Mouse (Mus musculus) forebrain, embryonic 12.5 days (tissue): ENCODE results near the gene Prame. TPM values are rescaled to one million over a fixed set of nuclear protein-coding genes. Genes with fewer than 3 reads are reported as not detected.
"Not testable (repeated sequence)": the region's sequence is repeated elsewhere in the genome, so short reads cannot be mapped to it uniquely, and the experiment has no call there.

Experiments
- ATAC-seq: fragments of 200-750 bp; cut with Nextera tagmentation; 2 replicates; pipeline ENCODE4 v1.8.0; 2017; ENCODE audit warnings: moderate TSS enrichment; ENCODE audit not compliant: low FRiP score
- H3K27ac ChIP-seq: fragments of 300-500 bp; sonication (generic); 2 replicates; pipeline ENCODE4 v1.5.1; 2016; ENCODE audit warnings: mild to moderate bottlenecking
- H3K27me3 ChIP-seq: fragments of 300-500 bp; sonication (generic); 2 replicates; pipeline ENCODE4 v1.6.1; 2016; ENCODE audit warnings: mild to moderate bottlenecking
- H3K36me3 ChIP-seq: fragments of 300-500 bp; sonication (generic); replicated peaks from 2 replicates; pipeline ENCODE4 v1.6.1; 2016; ENCODE audit warnings: mild to moderate bottlenecking
- H3K4me1 ChIP-seq: fragments of 300-500 bp; sonication (generic); 2 replicates; pipeline ENCODE4 v1.6.1; 2016
- H3K4me2 ChIP-seq: fragments of 300-500 bp; sonication (generic); 2 replicates; pipeline ENCODE4 v1.6.1; 2016; ENCODE audit warnings: mild to moderate bottlenecking, moderate library complexity
- H3K4me3 ChIP-seq: fragments of 300-500 bp; sonication (generic); replicated peaks from 2 replicates; pipeline ENCODE4 v1.5.1; 2016; ENCODE audit warnings: mild to moderate bottlenecking
- H3K9ac ChIP-seq: fragments of 300-500 bp; sonication (generic); 2 replicates; pipeline ENCODE4 v1.6.1; 2016; ENCODE audit warnings: mild to moderate bottlenecking
- H3K9me3 ChIP-seq: fragments of 300-500 bp; sonication (generic); 2 replicates; pipeline ENCODE4 v1.6.1; 2016
- WGBS: fragments of 180-500 bp; shearing (Covaris S2); methylation state at CpG from one replicate; pipeline ENCODE4 v1.1.7; 2016; 5-methylcytosine and 5-hydroxymethylcytosine counted together
- polyA plus RNA-seq: library from polyadenylated mRNA; unstranded; fragments of >200 nt; fragmentation: Nextera tagmentation; extraction: Ambion mirVana; gene quantifications from 2 replicates; pipeline ENCODE4 v1.2.1, GENCODE M21; 2016

Gene Prame
- polyA plus RNA-seq = not detected in 2 replicates

- WGBS = 93% methylated on average over 11 of the region's 11 CpGs
These were observed at the start of gene Prame for GRCm38 (mm10) chrX:135627605-135628004. Prame (minus strand) TSS chrX:135627705.

GRCm38 (mm10) chrX:135652173-135652772 lies 24.8 kb upstream of the Prame start:
- ATAC-seq = no peak
- no peak overlapping the region for H3K4me3 ChIP-seq
- no peaks in the 10 kb centered on the region for H3K9me3 ChIP-seq
- no peak overlapping the region for H3K9ac ChIP-seq
- H3K27me3 ChIP-seq = no peaks in the 10 kb centered on the region
- H3K27ac ChIP-seq = no peak overlapping the region
- 54% methylated on average over 9 of the region's 9 CpGs for WGBS
- H3K4me1 ChIP-seq = no peaks in the 10 kb centered on the region
- H3K4me2 ChIP-seq = no peak overlapping the region
- H3K36me3 ChIP-seq = no peaks in the 10 kb centered on the region

More at GRCm38 (mm10) chrX:135627605-135628004, at the start of gene Prame:
- H3K4me2 ChIP-seq = no peak within 1 kb of the TSS
- H3K9me3 ChIP-seq = no peaks in the 10 kb centered on the region
- H3K36me3 ChIP-seq = no peaks in the 10 kb centered on the region
- no peaks in the 10 kb centered on the region for H3K4me1 ChIP-seq
- no peak within 1 kb of the TSS for H3K4me3 ChIP-seq
- no peak for ATAC-seq
- H3K9ac ChIP-seq = no peak within 1 kb of the TSS
- no peaks in the 10 kb centered on the region for H3K27me3 ChIP-seq
- no peak within 1 kb of the TSS for H3K27ac ChIP-seq

- not testable (repeated sequence) for H3K4me2 ChIP-seq, ATAC-seq, H3K36me3 ChIP-seq, H3K4me1 ChIP-seq, H3K27me3 ChIP-seq, H3K9me3 ChIP-seq, H3K9ac ChIP-seq, H3K27ac ChIP-seq, H3K4me3 ChIP-seq
- 71% methylated on average over 3 of the region's 3 CpGs for WGBS
These were observed 26.0 kb downstream of the Prame start for GRCm38 (mm10) chrX:135601298-135602029.

DNA sequence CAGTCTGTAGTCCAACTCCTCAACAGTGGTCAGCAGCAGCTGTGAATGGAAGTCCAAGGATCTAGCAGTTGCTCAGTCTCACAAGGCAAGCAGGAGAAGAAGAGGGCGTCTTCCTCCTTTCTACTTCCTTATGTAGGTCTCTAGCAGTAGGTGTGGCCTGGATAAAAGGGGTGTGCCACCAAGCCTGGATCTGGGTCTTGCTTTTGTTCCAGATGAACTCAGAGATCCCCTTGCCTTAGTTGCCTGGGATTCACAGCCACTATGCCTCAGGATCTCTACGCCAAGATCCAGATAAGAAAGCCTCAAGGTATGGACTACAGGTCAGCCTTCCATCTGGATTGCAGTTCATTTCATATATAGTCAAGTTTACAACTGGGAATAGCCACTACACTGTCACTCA lies 28.8 kb downstream of the Prame start, which contains the start of gene Nxf7:
Nxf7 (minus strand) TSS at position 101 of the 400 bp plus-strand sequence.
- H3K27ac ChIP-seq = no peak within 1 kb of the TSS
- no peak within 1 kb of the TSS for H3K4me3 ChIP-seq
- H3K9ac ChIP-seq = no peak within 1 kb of the TSS
- WGBS = 68% methylated on average over 2 of the region's 2 CpGs
- ATAC-seq = no peak
- H3K4me1 ChIP-seq = no peaks in the 10 kb centered on the region
- H3K9me3 ChIP-seq = 0 out of 2 replicates have a peak, but pooled peaks cover 3% of the 10 kb centered on the region
- H3K4me2 ChIP-seq = no peak within 1 kb of the TSS
- H3K36me3 ChIP-seq = no peaks in the 10 kb centered on the region
- H3K27me3 ChIP-seq = no peaks in the 10 kb centered on the region

GRCm38 (mm10) chrX:135598096-135598495 lies 29.4 kb downstream of the Prame start:
- Histone ChIP-seq H3K36me3 (no peaks in the 10 kb centered on the region), H3K9me3 (0 out of 2 replicates have a peak, but pooled peaks cover 3% of the 10 kb centered on the region), H3K4me2 (no peak overlapping the region), H3K27me3 (no peaks in the 10 kb centered on the region), H3K27ac (no peak overlapping the region), H3K9ac (no peak overlapping the region), H3K4me1 (no peaks in the 10 kb centered on the region), H3K4me3 (no peak overlapping the region)
- 91% methylated on average over 13 of the region's 13 CpGs for WGBS
- ATAC-seq = no peak

- Histone ChIP-seq H3K27ac (no peak overlapping the region), H3K36me3 (no peaks in the 10 kb centered on the region), H3K4me1 (no peaks in the 10 kb centered on the region), H3K4me2 (no peak overlapping the region), H3K4me3 (no peak overlapping the region), H3K9me3 (no peaks in the 10 kb centered on the region), H3K27me3 (peaks cover 6% of the 10 kb centered on the region; the same call in 1 of the 2 replicates), H3K9ac (no peak overlapping the region)
- ATAC-seq = no peak
- 79% methylated on average over 1 of the region's 1 CpGs for WGBS
These were observed 51.1 kb downstream of the Prame start for GRCm38 (mm10) chrX:135576412-135576811.

DNA sequence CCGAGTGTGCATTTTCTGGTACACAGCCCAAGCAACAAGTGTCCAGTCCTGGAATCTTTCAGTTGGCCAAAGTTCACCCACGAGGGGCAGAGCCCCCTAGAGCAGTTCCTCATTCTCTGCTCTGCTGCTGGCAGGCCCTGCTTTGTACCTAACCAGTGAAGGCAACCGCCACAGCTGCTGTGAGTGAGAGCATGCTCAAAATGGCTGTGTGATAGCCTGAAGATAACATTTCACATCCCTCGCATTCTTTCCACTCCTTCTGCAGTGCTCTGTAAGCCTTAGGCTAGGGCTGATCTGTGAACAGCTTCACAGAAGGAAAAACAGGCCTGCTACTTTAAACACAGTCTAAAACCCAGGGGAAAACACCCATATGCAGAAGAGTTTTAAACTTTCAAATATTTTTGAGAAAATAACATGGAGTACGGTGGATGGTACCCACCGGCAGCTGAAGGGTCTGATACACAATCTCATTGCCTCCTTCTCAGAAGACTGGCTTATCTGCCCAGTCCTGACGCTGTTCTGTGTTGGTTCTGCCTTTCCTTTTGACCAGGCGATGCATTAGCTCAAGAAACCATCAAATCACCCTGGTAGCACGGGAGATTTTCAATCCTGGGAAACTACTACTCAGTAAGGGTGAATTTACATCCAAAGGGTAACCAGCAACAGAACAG lies 52.4 kb downstream of the Prame start:
- not testable (repeated sequence) for H3K4me3 ChIP-seq, H3K9ac ChIP-seq, H3K4me1 ChIP-seq, H3K27me3 ChIP-seq, H3K36me3 ChIP-seq, H3K4me2 ChIP-seq, H3K27ac ChIP-seq, H3K9me3 ChIP-seq, ATAC-seq
- WGBS = 71% methylated on average over 9 of the region's 9 CpGs

GRCm38 (mm10) chrX:135574261-135574957 lies 53.1 kb downstream of the Prame start:
- H3K4me3 ChIP-seq, H3K4me1 ChIP-seq, H3K9ac ChIP-seq, H3K9me3 ChIP-seq, H3K27me3 ChIP-seq, ATAC-seq, H3K36me3 ChIP-seq, H3K27ac ChIP-seq, H3K4me2 ChIP-seq: not testable (repeated sequence)
- WGBS = 25% methylated on average over 8 of the region's 8 CpGs

- H3K9me3 ChIP-seq, H3K9ac ChIP-seq, H3K27me3 ChIP-seq, H3K4me3 ChIP-seq, H3K36me3 ChIP-seq, H3K27ac ChIP-seq, H3K4me1 ChIP-seq, H3K4me2 ChIP-seq: not testable (repeated sequence)
- ATAC-seq = peak; percentile 63; the same call in 1 of the 2 replicates
- 28% methylated on average over 2 of the region's 2 CpGs for WGBS
These were observed 58.0 kb downstream of the Prame start for GRCm38 (mm10) chrX:135569467-135569866.

- H3K4me2 ChIP-seq, H3K36me3 ChIP-seq: not testable (repeated sequence)
- 52% methylated on average over 4 of the region's 4 CpGs for WGBS
These were observed 62.6 kb downstream of the Prame start for GRCm38 (mm10) chrX:135564934-135565333.

More at GRCm38 (mm10) chrX:135564934-135565333, 62.6 kb downstream of the Prame start:
- not testable (repeated sequence) for H3K27ac ChIP-seq, H3K4me1 ChIP-seq, H3K9me3 ChIP-seq, H3K27me3 ChIP-seq, H3K4me3 ChIP-seq, ATAC-seq, H3K9ac ChIP-seq
